Mouse (Mus musculus) bone marrow, adult 2 months (tissue): ENCODE results near the gene Ggt1. TPM values are rescaled to one million over a fixed set of nuclear protein-coding genes. Genes with fewer than 3 reads are reported as not detected.
A peak's percentile ranks its signal among the peaks of the same experiment; 100 is the strongest.

Source experiments
- H3K27ac ChIP-seq: fragments of 200-500 bp; 2 replicates; pipeline ENCODE4 v1.5.1; 2012; ENCODE audit warnings: low read depth, mild to moderate bottlenecking, control low read depth, inconsistent platforms, low read length; ENCODE audit not compliant: control insufficient read depth, poor library complexity, insufficient read depth
- H3K4me1 ChIP-seq: fragments of 200-500 bp; 2 replicates; pipeline ENCODE4 v1.6.1; 2011; ENCODE audit warnings: low read length; ENCODE audit not compliant: control insufficient read depth, insufficient read depth
- H3K4me3 ChIP-seq: fragments of 200-500 bp; replicated peaks from 2 replicates; pipeline ENCODE3; 2011; ENCODE audit warnings: mild to moderate bottlenecking, low read depth, low read length, control low read depth; ENCODE audit not compliant: control insufficient read depth
- CTCF ChIP-seq: fragments of 200-500 bp; IDR thresholded peaks from 2 replicates; pipeline ENCODE4 v1.5.1; 2011; ENCODE audit warnings: low read length, control low read depth; ENCODE audit not compliant: control insufficient read depth, insufficient read depth
- POLR2A ChIP-seq: fragments of 200-500 bp; IDR thresholded peaks from 2 replicates; pipeline ENCODE4 v1.6.1; 2011; ENCODE audit warnings: low read depth, mild to moderate bottlenecking, control low read depth, low read length, borderline replicate concordance; ENCODE audit not compliant: control insufficient read depth
- WGBS: fragments of 180-500 bp; shearing (Covaris S2); methylation state at CpG from one replicate; pipeline ENCODE4 v1.1.7; 2018; 5-methylcytosine and 5-hydroxymethylcytosine counted together
- polyA plus RNA-seq: library from polyadenylated mRNA; stranded (reverse); fragments of >200 nt; gene quantifications from 2 replicates; pipeline ENCODE4 v1.2.4, GENCODE M21; 2011; ENCODE audit warnings: low replicate concordance; ENCODE audit not compliant: missing spikeins, insufficient read depth, insufficient read length

Ggt1 gene
- polyA plus RNA-seq, 1 experiment: 11.4 TPM

DNA sequence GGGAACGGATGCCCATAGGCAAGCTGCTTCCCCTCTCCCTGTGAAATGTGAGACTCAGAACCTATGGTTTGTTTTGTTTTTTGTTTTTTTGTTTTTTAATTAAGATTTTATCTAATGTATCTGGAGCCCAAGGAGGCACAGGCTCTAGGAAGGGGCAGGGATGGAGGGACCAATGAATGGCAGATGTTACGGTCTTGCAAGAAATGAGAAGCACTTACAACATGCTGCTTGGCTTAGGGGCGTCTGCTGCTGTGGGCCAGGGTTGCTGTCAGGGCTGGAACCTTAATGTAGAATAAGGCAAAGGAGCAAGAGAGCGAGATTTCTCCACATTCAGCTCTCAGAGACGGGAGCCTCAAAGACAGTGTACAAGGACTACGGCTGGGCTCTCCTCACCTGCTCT, 5.8 kb upstream of the Ggt1 start:
- H3K4me3 ChIP-seq: no peak overlapping the region
- no peak overlapping the region for H3K27ac ChIP-seq
- H3K4me1 ChIP-seq: no peaks in the 10 kb centered on the region; the same call in 1 of the 2 replicates
- 87% methylated on average over 6 of the region's 6 CpGs for WGBS
- TF ChIP-seq POLR2A (no peak), CTCF (no peak)

DNA sequence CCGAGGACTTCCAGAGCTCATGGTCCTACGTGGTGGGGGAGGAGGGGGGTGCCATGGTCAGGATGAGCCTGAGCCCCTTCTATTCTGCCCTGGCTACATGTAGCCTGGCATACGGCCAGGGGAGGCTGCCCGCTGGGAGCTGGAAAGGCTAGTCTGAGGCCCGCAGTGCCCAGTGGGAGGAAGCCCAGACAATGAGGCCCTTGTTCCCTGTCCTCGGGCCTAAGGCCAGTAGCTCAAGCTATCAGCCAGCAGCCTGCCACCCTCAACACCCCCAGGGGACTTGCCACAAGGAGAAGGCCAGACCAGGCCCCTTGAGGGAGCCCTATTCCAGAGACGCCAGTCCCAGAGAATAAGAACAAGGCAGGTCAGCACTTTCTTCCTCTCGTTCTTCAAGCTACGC, 5.4 kb upstream of the Ggt1 start:
- 85% methylated on average over 9 of the region's 9 CpGs for WGBS
- TF ChIP-seq POLR2A (no peak), CTCF (no peak)
- Histone ChIP-seq H3K27ac (no peak overlapping the region), H3K4me3 (no peak overlapping the region), H3K4me1 (no peaks in the 10 kb centered on the region; the same call in 1 of the 2 replicates)

DNA sequence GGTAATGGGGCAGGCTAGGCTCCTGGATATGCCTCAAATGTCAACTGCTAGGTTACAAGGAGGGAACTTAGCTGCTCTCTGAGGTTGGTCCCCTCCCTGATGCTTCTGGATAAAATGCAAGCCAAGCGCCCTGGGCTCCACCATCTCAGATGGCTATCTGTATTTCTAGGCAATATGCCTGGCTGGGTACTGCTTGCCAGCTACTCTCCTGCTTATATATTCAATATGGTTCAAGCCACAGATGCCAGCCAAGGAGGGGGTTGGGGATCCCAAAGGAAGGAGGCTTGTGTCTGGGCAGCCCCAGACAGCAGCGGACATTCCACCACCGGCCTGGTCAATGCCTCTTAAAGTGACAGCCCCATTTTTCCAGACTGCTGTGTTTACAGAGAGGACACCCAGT, 2.9 kb upstream of the Ggt1 start:
- WGBS: 57% methylated on average over 3 of the region's 3 CpGs
- Histone ChIP-seq H3K4me3 (no peak overlapping the region), H3K27ac (no peak overlapping the region), H3K4me1 (no peaks in the 10 kb centered on the region; the same call in 1 of the 2 replicates)
- TF ChIP-seq POLR2A: no peak
- no peak for TF ChIP-seq CTCF

DNA sequence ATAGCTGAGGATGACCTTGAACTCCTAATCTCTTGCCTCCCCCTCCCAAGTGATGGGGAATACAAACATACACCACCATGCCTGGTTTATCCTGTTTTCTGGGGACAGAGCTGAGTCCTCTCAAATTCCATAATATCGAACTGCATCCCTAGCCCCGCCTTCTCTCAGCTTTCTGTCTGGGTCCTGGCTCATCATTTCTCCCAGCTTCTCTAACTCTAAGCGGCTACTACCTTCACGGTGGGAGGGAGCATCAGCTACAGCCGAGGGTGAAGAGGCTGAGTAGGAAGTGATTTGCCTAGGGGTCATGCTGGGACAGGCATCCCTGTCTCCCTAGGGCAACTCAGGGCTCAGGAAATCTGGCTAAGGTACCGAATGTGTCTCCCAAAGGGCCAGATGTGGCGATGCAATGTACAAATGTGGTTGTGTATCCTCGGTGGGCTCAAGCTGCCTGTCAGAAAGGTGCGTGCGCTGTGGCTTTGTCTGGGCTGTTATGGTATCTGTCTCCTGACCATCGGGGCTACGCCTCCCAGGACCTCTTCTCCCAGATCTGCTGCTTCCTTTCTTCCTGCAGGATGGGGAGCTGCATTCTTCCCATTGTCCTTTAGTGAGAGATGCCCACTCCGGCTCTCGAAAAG, 2.2 kb upstream of the Ggt1 start:
- Histone ChIP-seq H3K4me1 (peaks cover 2% of the 10 kb centered on the region; the same call in 1 of the 2 replicates), H3K27ac (no peak overlapping the region), H3K4me3 (no peak overlapping the region)
- TF ChIP-seq CTCF: no peak
- no peak for TF ChIP-seq POLR2A
- WGBS: 18% methylated on average over 14 of the region's 14 CpGs

DNA sequence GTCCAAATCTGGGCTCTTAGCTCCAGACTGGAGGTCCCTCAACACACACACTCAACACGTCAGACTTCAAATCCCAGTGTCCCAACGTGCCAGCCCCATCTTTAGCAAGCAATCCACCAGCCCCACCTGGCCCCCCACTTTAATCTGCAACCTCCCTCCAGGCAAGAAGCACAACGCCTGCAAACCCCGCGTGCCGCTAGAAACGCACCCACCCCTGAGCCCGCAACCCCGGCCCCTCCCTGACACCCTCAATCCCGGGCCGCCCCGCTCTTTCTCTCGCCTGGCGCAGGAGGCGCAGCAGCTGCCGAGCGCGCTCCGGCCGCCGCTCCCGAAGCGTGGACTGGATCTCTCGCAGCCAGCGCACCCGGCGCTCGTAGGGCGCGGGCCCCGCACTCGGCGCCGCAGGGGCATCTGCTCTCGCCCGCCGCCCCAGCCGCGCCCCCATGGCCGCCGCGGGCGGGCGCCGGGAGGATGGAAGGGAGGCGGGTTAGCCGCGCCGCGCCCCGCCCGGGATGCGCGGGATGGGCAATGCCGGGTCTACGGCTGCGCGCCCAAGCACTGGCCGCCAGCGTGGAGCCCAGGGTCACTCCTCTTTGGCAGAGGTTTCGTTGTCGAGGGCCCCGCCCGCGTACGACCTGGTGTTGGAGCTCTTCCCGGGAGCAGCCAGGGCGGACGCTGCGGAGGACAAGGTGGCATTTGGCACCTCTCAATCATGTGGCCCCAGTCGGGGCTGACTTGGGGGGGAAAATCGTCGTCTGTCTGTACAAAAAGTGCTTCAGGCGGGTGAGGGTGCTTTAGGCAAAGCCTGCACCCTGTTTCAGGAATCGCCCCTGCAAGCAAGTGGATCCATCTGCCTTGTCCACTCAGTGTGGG, 1.5 kb upstream of the Ggt1 start, which contains the start of gene Lrrc75b:
Lrrc75b (minus strand) TSS at position 655 of the 873 bp plus-strand sequence.
- Histone ChIP-seq H3K4me3 (no peak within 1 kb of the TSS), H3K4me1 (peaks cover 3% of the 10 kb centered on the region; the same call in 1 of the 2 replicates), H3K27ac (no peak within 1 kb of the TSS)
- WGBS: 2% methylated on average over 75 of the region's 75 CpGs
- TF ChIP-seq CTCF (no peak), POLR2A (peak; percentile 5; the same call in 1 of the 2 replicates)

DNA sequence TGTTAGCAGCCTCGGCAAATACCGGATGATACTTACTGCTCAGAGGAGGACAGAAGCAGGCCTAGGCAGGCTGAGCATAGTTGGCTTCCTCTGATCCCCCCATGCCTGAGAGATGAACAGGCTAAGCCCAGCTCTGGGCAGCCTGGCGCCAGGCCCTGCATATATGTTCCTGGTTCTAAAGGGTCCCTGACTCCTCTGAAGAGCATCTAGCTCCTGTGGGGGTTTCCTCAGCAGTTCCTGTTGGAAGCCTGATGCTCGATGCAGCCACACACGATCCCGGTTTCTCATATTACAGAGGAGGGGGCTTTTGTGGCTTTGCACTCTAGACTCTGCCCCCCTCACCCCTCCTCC, 880 bp upstream of the Ggt1 start:
- no peak for TF ChIP-seq CTCF
- no peak for TF ChIP-seq POLR2A
- no peak overlapping the region for H3K4me3 ChIP-seq
- H3K27ac ChIP-seq: no peak overlapping the region
- H3K4me1 ChIP-seq: peaks cover 3% of the 10 kb centered on the region; the same call in 1 of the 2 replicates
- WGBS: 30% methylated on average over 6 of the region's 6 CpGs

DNA sequence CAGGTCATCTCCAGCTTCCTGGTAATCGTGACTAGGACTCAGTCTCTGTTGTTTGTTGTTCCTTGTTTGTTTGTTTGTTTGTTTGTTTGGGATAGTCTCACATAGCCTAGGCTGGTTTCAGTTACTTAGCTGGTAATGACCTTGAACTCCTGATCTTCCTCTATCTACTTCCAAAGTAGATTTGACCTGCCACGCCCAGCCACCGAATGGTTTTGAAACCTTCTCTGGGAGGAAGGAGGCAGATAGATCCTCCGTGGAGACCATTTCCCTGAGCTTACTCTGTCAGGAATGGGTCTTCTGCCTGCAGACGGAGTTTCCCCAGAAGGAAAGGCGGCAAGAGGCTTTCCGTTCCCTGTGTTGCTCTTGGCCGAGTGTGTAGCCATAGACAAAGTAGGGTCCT, 1.2 kb downstream of the Ggt1 start:
- H3K4me3 ChIP-seq: no peak overlapping the region
- TF ChIP-seq CTCF (no peak), POLR2A (no peak)
- H3K27ac ChIP-seq: no peak overlapping the region
- H3K4me1 ChIP-seq: peaks cover 3% of the 10 kb centered on the region; the same call in 1 of the 2 replicates
- WGBS: 66% methylated on average over 8 of the region's 8 CpGs

DNA sequence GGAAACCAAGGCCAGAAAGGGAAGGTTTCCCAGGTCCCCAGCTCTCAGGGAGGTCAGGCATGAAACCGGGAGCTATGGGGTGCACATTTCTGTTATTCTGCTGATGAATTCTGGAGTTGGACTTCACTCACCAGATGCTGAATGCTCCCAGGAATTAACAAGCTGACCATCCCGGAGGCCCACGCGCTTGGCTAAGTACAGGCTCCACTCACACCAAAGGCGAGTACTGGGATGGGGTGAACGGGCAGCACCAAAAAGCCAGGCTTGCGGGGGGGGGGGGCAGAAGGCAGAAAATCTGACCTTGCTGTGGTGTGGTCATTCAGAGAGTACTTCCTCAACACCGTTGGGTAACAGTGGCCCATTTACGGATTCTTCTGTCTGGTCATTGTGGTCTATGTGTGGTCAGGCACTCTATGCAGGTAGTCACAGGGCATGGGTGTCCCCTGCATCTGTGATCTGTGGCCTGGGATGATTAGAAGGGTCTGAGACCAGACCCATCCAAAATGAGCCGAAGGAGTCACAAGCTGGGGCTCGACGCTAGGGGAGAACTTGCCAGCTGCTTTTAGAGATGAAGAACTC, 3.4 kb downstream of the Ggt1 start:
- Histone ChIP-seq H3K27ac (peak overlapping the region; percentile 86), H3K4me3 (no peak overlapping the region), H3K4me1 (peaks cover 3% of the 10 kb centered on the region; the same call in 1 of the 2 replicates)
- WGBS: 31% methylated on average over 12 of the region's 12 CpGs
- no peak for TF ChIP-seq CTCF
- TF ChIP-seq POLR2A: no peak
